Mouse (Mus musculus): Measurements from ENCODE around the gene Plekhg1. TPM values are rescaled to one million over a fixed set of nuclear protein-coding genes. Genes with fewer than 3 reads are reported as not detected.

Gene Plekhg1
- 5.9 and 7.4 TPM in 2 replicates for polyA plus RNA-seq (2015; fragmentation: Nextera tagmentation; extraction: Ambion mirVana)

GRCm38 (mm10) chr10:3740148-3740503, at the start of gene Plekhg1:
TSS of gene Plekhg1 (plus strand) at chr10:3740364.
- 0% methylated on average over 15 of the region's 29 CpGs for WGBS
- peak; percentile 70 for ATAC-seq (ENCODE audit: extremely low read depth, insufficient number of reproducible peaks, low FRiP score, low TSS enrichment)
- Histone ChIP-seq H3K4me3 (peak within 1 kb of the TSS; percentile 80), H3K4me2 (peak within 1 kb of the TSS; percentile 99), H3K27ac (replicated peaks) (peak within 1 kb of the TSS; percentile 90), H3K9me3 (no peaks in the 10 kb centered on the region), H3K9ac (peak within 1 kb of the TSS; percentile 90), H3K27me3 (replicated peaks) (peaks cover 7% of the 10 kb centered on the region; the same call in 1 of the 2 replicates), H3K4me1 (peaks cover 15% of the 10 kb centered on the region; the same call in 1 of the 2 replicates), H3K36me3 (peaks cover 5% of the 10 kb centered on the region; the same call in 1 of the 2 replicates)

- peaks cover 20% of the 10 kb centered on the region for H3K4me1 ChIP-seq
- ATAC-seq (ENCODE audit: extremely low read depth, insufficient number of reproducible peaks, low FRiP score, low TSS enrichment): no peak
- no peaks in the 10 kb centered on the region for H3K36me3 ChIP-seq
- WGBS: 71% methylated on average over 1 of the region's 1 CpGs
- H3K27ac ChIP-seq (replicated peaks): no peak overlapping the region
- H3K4me2 ChIP-seq: no peak overlapping the region
- no peak overlapping the region for H3K4me3 ChIP-seq
- H3K9me3 ChIP-seq: no peaks in the 10 kb centered on the region
- no peak overlapping the region for H3K9ac ChIP-seq
- 0 out of 2 replicates have a peak, but pooled peaks cover 5% of the 10 kb centered on the region for H3K27me3 ChIP-seq (replicated peaks)
Measured at GRCm38 (mm10) chr10:3692791-3693190, 47.4 kb upstream of the Plekhg1 start.

- Histone ChIP-seq H3K9me3 (no peaks in the 10 kb centered on the region), H3K27ac (replicated peaks) (no peak overlapping the region), H3K4me1 (peaks cover 24% of the 10 kb centered on the region), H3K9ac (no peak overlapping the region), H3K27me3 (replicated peaks) (0 out of 2 replicates have a peak, but pooled peaks cover 5% of the 10 kb centered on the region), H3K4me3 (no peak overlapping the region), H3K36me3 (no peaks in the 10 kb centered on the region), H3K4me2 (no peak overlapping the region)
- no peak for ATAC-seq (ENCODE audit: extremely low read depth, insufficient number of reproducible peaks, low FRiP score, low TSS enrichment)
- 72% methylated on average over 6 of the region's 6 CpGs for WGBS
Measured at GRCm38 (mm10) chr10:3693699-3694280, 46.4 kb upstream of the Plekhg1 start.

- peaks cover 27% of the 10 kb centered on the region for H3K4me1 ChIP-seq
Measured at GRCm38 (mm10) chr10:3695332-3695905, 44.7 kb upstream of the Plekhg1 start.

GRCm38 (mm10) chr10:3696727-3697348, 43.3 kb upstream of the Plekhg1 start:
- Histone ChIP-seq H3K4me3 (no peak overlapping the region), H3K36me3 (no peaks in the 10 kb centered on the region), H3K4me2 (peak overlapping the region; percentile 35), H3K9me3 (no peaks in the 10 kb centered on the region), H3K9ac (peak overlapping the region; percentile 37; the same call in 1 of the 2 replicates), H3K27ac (replicated peaks) (peak overlapping the region; percentile 74), H3K4me1 (peaks cover 32% of the 10 kb centered on the region), H3K27me3 (replicated peaks) (0 out of 2 replicates have a peak, but pooled peaks cover 5% of the 10 kb centered on the region)
- WGBS: 28% methylated on average over 8 of the region's 8 CpGs
- ATAC-seq (ENCODE audit: extremely low read depth, insufficient number of reproducible peaks, low FRiP score, low TSS enrichment): no peak

More at GRCm38 (mm10) chr10:3695332-3695905, 44.7 kb upstream of the Plekhg1 start:
- Histone ChIP-seq H3K9me3 (no peaks in the 10 kb centered on the region), H3K27ac (replicated peaks) (peak overlapping the region; percentile 74; the same call in 1 of the 2 replicates), H3K9ac (no peak overlapping the region), H3K4me2 (no peak overlapping the region), H3K27me3 (replicated peaks) (0 out of 2 replicates have a peak, but pooled peaks cover 5% of the 10 kb centered on the region), H3K36me3 (no peaks in the 10 kb centered on the region), H3K4me3 (no peak overlapping the region)
- 61% methylated on average over 5 of the region's 5 CpGs for WGBS
- no peak for ATAC-seq (ENCODE audit: extremely low read depth, insufficient number of reproducible peaks, low FRiP score, low TSS enrichment)

- no peak for ATAC-seq (ENCODE audit: extremely low read depth, insufficient number of reproducible peaks, low FRiP score, low TSS enrichment)
- Histone ChIP-seq H3K4me1 (peaks cover 33% of the 10 kb centered on the region), H3K9me3 (no peaks in the 10 kb centered on the region), H3K27ac (replicated peaks) (peak overlapping the region; percentile 74), H3K4me2 (no peak overlapping the region), H3K4me3 (no peak overlapping the region), H3K36me3 (no peaks in the 10 kb centered on the region), H3K9ac (no peak overlapping the region), H3K27me3 (replicated peaks) (0 out of 2 replicates have a peak, but pooled peaks cover 5% of the 10 kb centered on the region)
- WGBS: 72% methylated on average over 5 of the region's 5 CpGs
Measured at GRCm38 (mm10) chr10:3697500-3697899, 42.7 kb upstream of the Plekhg1 start.

- H3K27ac ChIP-seq (replicated peaks): no peak overlapping the region
Measured at GRCm38 (mm10) chr10:3700225-3701073, 39.7 kb upstream of the Plekhg1 start.

GRCm38 (mm10) chr10:3701832-3702231, 38.3 kb upstream of the Plekhg1 start:
- no peak overlapping the region for H3K4me2 ChIP-seq
- no peaks in the 10 kb centered on the region for H3K27me3 ChIP-seq (replicated peaks)
- WGBS: 64% methylated on average over 4 of the region's 4 CpGs
- no peak overlapping the region for H3K27ac ChIP-seq (replicated peaks)
- H3K36me3 ChIP-seq: no peaks in the 10 kb centered on the region
- no peak for ATAC-seq (ENCODE audit: extremely low read depth, insufficient number of reproducible peaks, low FRiP score, low TSS enrichment)
- no peak overlapping the region for H3K9ac ChIP-seq
- H3K9me3 ChIP-seq: no peaks in the 10 kb centered on the region
- H3K4me3 ChIP-seq: no peak overlapping the region
- H3K4me1 ChIP-seq: peaks cover 21% of the 10 kb centered on the region; the same call in 1 of the 2 replicates

More at GRCm38 (mm10) chr10:3700225-3701073, 39.7 kb upstream of the Plekhg1 start:
- 0 out of 2 replicates have a peak, but pooled peaks cover 5% of the 10 kb centered on the region for H3K27me3 ChIP-seq (replicated peaks)
- no peaks in the 10 kb centered on the region for H3K9me3 ChIP-seq
- H3K9ac ChIP-seq: no peak overlapping the region
- H3K36me3 ChIP-seq: no peaks in the 10 kb centered on the region
- ATAC-seq (ENCODE audit: extremely low read depth, insufficient number of reproducible peaks, low FRiP score, low TSS enrichment): no peak
- WGBS: 63% methylated on average over 12 of the region's 12 CpGs
- H3K4me3 ChIP-seq: no peak overlapping the region
- H3K4me2 ChIP-seq: no peak overlapping the region
- H3K4me1 ChIP-seq: peaks cover 30% of the 10 kb centered on the region

GRCm38 (mm10) chr10:3702585-3702984, 37.6 kb upstream of the Plekhg1 start:
- no peak overlapping the region for H3K9ac ChIP-seq
- H3K27ac ChIP-seq (replicated peaks): no peak overlapping the region
- peaks cover 15% of the 10 kb centered on the region; the same call in 1 of the 2 replicates for H3K4me1 ChIP-seq
- H3K4me3 ChIP-seq: no peak overlapping the region
- H3K27me3 ChIP-seq (replicated peaks): no peaks in the 10 kb centered on the region
- 67% methylated on average over 2 of the region's 2 CpGs for WGBS
- no peak for ATAC-seq (ENCODE audit: extremely low read depth, insufficient number of reproducible peaks, low FRiP score, low TSS enrichment)
- H3K36me3 ChIP-seq: no peaks in the 10 kb centered on the region
- H3K4me2 ChIP-seq: no peak overlapping the region
- no peaks in the 10 kb centered on the region for H3K9me3 ChIP-seq

- Histone ChIP-seq H3K27me3 (replicated peaks) (no peaks in the 10 kb centered on the region), H3K27ac (replicated peaks) (no peak overlapping the region), H3K4me3 (no peak overlapping the region), H3K36me3 (no peaks in the 10 kb centered on the region), H3K4me2 (no peak overlapping the region), H3K9me3 (no peaks in the 10 kb centered on the region), H3K4me1 (0 out of 2 replicates have a peak, but pooled peaks cover 4% of the 10 kb centered on the region), H3K9ac (no peak overlapping the region)
- 42% methylated on average over 4 of the region's 4 CpGs for WGBS
- ATAC-seq (ENCODE audit: extremely low read depth, insufficient number of reproducible peaks, low FRiP score, low TSS enrichment): no peak
Measured at GRCm38 (mm10) chr10:3706231-3706630, 33.9 kb upstream of the Plekhg1 start.

GRCm38 (mm10) chr10:3710081-3710480, 30.1 kb upstream of the Plekhg1 start:
- no peak overlapping the region for H3K9ac ChIP-seq
- H3K4me1 ChIP-seq: no peaks in the 10 kb centered on the region
- H3K36me3 ChIP-seq: no peaks in the 10 kb centered on the region
- ATAC-seq (ENCODE audit: extremely low read depth, insufficient number of reproducible peaks, low FRiP score, low TSS enrichment): no peak
- H3K9me3 ChIP-seq: no peaks in the 10 kb centered on the region
- no peak overlapping the region for H3K4me2 ChIP-seq
- 63% methylated on average over 3 of the region's 3 CpGs for WGBS
- H3K4me3 ChIP-seq: no peak overlapping the region
- H3K27me3 ChIP-seq (replicated peaks): 0 out of 2 replicates have a peak, but pooled peaks cover 9% of the 10 kb centered on the region
- no peak overlapping the region for H3K27ac ChIP-seq (replicated peaks)
